In the genomic region with DNA sequence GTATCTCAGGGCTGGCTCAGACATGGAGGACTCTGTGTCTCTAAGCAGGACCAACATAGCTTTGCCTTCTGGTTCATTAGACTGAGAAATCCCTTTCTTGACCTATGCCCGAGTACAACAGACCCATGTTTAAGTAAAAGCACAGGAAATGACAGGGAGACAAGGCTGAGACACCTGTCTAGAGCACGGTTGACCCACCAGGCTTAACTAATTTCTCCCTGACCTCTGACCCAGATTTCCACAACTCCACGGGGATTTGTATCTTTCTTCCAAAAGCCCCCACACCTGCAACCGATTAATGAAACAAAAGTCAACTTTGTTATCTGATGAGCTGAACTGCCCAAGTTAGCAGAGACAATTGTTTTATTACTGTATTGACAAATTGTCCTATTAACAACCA, we compare ENCODE assay signal across 5 mouse cellular contexts.
"Had no signal": no experiment of that assay in that cellular context is flagged by ENCODE, and none has a peak within 500 bp of the region (broad histone marks: within the 10 kb centered on the region; RNA-seq: fewer than 3 reads in every experiment).

No protein-coding gene starts in this region.

- DNase-seq: kidney, adult 2 months; kidney, postnatal 25 days; lung, adult 18-20 months; spleen, adult 18-20 months; thymus, postnatal 36 days had no signal
